Mouse (Mus musculus) activated CD4-positive, CD25-positive, alpha-beta regulatory T cell, adult 4 months (primary cell): ENCODE measurements around the gene Srrm4. TPM values are rescaled to one million over a fixed set of nuclear protein-coding genes. Genes with fewer than 3 reads are reported as not detected.

ENCODE experiments used
- ATAC-seq: one replicate; pipeline ENCODE4 v1.8.0; 2017
- polyA plus RNA-seq, 2 experiments: library from polyadenylated mRNA; unstranded; fragments of 100-300 nt; shearing (Covaris generic); gene quantifications; one replicate each; pipeline ENCODE4 v1.2.1; 2017

Srrm4 gene
- polyA plus RNA-seq, 2 experiments from 2014 or later: not detected

DNA sequence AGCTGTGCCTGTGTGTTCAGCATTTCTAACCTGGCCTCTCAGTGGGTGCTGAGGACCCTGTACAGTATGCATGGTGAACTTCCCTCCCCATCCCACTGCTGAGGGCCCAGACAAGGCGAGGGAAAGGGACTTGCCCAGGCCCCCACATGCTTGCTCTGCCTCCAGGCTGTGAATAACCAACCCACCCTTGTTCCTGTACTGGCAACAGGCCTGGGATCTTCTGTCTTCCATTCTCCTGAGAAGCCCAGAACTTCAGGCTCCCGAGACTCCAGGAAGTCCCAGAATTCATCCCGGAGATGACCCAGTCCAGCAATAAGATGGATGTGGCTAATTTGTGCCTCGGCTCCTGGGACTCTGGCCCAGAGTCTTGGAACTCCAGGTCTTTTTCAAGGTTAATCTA lies 105.5 kb downstream of the Srrm4 start:
- ATAC-seq: no peak

DNA sequence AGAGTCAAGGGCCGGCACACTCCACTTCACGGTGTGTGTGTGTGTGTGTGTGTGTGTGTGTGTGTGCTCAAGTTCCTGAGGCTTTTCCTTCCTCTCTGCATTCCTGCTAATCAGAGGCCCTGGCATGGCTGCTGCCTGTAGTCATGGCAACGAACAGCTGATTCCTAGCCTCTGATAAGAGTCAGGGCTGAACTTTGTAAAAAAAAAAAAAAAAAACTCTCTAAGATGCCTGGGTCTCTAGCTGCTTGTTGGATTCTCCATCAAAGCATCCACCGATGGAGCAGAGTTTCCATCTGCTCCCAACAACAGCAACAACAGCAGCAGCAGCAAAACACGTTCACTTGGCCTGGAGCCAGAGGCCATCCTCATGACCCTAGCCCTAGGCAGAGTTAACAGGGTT lies 106.5 kb downstream of the Srrm4 start:
- ATAC-seq: no peak

DNA sequence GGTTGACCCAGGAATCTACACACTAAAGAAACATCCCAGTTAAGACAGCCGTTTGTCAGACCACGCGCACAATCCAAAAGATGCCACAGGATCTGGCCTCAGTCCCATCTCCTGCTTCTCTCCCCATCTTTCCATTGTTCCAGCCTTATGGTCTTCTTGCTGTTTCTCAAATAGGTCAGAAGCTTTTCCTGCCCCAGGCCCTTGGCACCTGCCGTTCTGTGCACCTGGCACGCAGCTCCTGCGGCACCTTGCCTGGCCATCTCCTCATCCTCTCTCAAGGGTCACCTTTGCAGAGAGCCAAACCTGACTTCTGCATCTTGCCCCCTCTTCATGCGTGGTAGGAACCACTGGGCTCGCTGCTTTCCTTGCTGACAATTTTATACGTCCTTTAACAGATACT lies 107.4 kb downstream of the Srrm4 start:
- ATAC-seq: no peak

DNA sequence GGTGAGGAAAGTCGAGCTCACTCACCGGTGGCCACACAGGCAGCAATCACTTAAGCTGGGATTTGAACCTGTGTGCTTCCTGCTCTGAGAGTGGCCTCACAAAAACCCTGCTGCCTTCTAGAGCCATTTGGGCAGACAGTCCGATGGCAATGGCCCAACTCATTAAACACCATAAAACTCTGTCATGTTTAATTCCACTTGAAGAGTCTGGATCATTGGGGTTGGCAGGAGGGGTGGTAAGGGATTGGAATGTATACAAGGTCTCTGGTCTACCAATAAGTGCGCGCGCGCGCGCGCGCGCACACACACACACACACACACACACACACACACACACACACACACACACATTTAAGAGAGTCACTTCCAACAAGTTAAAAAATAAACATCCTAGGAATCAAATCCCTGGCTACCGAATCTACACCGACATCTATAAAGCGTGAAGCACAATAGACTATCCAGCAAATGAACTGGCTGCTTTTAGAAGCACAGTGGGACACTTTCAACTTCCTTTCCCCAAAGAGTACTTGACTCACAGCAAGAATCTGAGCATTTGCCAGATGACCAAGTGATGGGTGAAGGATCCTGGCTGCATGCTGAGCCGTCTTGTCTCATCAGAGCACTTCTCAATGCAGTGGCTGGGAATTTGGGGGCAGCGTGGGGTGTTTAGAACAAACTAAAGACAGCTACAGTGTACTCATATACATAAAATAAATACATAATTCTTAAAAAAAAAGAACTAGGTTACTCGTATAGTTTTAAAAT lies 112.8 kb downstream of the Srrm4 start:
- no peak for ATAC-seq

DNA sequence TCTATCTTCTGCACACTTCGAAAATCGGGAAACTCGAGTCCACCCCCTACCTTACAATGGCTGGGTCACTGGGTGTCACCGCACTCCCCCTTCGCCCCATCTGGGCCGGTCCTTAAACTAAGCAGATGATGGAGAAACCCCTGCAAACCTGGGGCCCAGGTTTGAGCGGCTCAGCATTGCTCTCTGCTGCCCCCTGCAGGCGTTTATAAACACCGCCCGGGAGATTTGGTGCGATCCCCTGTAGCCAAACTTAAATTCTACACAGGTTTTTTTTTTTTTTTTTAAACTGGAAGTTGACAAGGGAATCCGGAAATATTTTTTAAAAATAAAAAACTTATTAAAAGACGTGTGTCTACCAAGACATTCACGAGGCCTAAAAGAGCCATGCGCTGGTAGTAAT lies 115.6 kb downstream of the Srrm4 start:
- no peak for ATAC-seq

DNA sequence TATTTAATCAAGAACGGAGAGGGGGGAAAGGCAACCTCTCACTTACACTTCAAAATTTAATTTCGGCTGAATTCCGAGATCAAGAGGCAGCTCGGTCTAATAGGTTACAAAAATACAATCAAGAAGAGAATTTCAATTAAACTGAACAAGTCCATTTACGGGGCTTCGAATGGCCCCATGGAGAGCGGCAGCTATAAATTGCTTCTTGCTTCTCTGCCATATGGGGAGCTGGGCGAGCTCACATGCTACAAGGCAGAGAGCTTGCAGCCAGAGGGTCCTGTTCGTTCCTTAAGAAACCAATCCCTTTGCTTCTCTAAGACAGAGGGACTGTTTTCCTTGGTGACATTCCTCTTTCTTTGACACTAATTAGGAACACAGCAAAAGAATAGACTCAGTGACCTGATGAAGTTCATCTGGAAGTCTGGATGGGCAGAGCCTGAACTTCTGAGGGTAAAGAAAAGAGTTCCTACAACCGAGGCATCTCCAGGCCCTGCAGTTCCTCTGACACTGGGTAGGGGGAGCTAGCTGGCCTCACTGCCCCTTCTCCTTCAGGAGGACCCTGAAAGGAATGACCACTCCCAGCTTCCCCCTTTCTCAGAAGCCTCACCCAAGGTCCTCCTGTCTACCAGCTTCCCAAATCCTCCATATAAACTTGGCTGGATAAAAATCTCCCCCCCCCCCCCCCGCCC lies 130.1 kb downstream of the Srrm4 start:
- ATAC-seq: no peak

DNA sequence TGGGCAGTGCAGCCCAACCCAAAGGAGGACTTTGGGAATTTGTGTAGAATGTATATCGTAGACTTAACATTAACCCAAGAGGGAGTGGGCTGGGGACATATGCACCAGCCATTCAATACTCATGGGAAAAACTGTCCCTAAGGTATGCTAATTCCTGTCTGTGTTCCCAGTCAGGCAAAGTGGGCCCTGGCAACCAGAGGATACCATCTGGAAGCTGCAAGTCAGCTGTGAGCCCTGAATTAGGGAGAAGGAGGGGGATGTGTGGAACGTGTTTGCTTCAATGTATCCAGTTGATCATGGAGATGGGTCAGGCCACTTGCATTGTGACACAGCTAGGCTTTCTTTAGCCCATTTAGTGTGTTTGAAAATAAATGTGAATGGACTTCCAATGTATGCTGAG lies 131.6 kb downstream of the Srrm4 start:
- no peak for ATAC-seq

DNA sequence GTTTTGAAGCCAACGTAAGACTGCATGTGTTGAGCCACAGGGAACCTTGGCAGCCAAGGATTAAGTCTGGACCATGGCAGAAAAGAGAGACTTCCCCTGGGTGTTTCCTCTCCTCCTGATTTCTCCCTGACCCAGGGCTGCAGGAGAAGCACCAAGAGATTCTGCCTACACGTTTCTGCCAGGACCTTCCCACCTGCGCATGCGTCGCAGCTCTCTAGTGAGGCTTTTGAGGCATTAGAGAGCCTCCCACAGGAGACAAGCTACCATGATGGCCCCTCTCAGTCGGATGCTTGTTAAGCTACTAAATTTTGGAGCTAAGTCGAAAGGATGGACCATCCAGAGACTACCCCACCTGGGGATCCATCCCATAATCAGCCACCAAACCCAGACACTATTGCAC lies 133.8 kb downstream of the Srrm4 start:
- no peak for ATAC-seq

DNA sequence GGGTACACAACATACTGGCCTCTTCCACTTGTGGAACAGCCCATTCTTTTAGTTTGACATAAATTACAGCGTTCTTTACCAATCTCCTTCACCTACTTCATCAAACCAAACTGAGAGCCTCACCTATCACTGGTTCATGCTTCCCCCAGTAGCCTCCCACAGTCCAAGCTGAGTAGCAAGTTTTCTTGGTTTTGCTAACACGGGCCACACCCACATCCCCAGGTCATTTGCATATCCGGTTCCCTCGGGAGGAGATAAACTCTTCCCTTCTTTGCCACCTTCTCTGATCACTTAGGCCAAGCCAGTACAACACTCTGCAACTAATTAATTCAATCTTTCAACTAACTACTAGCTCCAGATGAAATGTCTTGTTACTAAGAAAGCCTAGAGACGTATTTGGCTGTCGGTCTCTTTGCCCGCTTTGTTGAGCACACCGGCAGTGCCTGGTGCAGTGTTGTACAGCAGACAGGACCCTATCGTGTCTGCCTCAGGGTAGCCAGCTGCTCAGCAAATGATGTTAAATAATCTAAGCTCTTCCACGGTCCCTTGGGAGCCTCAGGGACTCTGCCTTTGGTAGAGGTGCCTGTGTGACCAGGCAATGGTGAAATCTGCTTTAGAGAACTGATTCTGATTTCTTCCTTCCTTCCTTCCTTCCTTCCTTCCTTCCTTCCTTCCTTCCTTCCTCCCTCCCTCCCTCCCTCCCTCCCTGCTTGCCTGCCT lies 134.7 kb downstream of the Srrm4 start:
- ATAC-seq: no peak

DNA sequence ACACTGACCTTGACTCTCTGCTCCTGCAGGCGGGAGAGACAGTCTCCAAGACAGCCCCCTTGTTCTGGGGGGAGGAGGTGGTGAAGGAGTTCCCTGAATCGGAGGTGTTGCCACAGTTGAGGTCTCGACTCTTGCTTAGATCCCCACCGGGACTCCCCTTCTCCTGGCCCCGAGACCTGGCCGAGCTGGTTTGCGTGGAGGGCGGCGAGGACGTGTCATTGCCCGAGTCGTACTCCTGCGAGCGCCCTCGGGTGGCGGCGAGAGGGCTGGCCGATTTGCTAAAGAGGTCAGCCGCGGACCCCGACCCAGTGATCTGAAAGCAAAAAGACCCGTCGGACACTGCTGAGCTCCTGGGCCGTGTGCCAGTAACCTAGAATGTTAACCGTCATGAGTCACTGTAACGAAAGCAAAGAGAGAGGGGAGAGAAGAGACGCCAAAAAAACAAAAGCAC lies 138.2 kb downstream of the Srrm4 start:
- ATAC-seq: no peak

DNA sequence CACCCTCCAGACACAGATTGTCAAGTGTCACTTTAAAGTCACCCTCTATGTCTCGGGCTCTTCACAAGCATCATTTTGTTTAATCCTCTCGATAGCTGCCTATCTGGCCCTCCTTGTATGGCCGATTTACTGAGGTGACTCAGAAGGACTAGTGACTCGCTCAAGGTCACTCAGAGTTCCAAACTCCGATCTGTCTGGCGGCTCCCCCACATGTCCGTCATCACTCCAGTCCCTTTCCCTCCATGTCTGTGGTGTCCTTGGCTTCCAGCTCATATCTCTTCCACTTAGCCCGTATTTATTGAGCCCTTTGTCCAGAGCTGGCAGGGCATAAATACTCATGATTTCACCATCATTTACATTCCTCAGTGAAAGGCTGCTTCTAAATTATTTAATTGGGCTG lies 140.7 kb downstream of the Srrm4 start:
- ATAC-seq: no peak

DNA sequence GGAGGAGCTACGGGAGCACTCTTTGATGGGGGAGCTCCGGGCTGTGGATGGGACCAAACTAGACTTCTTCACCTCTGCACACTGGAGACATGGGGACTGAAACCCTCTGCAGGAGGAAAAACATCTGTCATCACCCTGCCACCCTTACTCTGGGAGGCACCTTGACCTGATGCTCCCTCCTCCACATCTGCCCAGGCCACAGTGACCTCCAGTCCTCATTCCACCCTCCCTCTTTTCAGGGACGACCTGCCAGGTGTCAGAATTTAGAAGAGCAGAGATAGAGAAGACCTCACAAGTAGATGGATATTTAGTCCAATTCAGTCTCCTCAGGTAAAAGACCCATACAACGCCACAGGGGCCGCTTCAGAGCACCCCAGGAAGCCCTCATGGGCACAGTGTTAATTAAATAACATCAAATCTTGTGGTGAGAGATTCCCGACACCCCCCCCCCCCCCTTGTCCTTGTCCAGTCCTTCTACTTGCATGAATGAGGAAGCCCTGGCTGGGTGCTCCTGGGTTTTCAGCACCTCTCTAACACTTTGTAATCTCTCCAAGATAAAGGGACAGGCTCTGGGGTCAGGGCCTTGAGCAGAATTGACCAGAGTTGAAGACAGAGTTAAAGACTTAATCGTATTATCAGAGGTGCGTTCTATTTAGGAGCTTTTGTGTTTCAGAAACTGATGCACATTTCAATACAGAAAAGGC lies 141.9 kb downstream of the Srrm4 start:
- ATAC-seq: no peak

DNA sequence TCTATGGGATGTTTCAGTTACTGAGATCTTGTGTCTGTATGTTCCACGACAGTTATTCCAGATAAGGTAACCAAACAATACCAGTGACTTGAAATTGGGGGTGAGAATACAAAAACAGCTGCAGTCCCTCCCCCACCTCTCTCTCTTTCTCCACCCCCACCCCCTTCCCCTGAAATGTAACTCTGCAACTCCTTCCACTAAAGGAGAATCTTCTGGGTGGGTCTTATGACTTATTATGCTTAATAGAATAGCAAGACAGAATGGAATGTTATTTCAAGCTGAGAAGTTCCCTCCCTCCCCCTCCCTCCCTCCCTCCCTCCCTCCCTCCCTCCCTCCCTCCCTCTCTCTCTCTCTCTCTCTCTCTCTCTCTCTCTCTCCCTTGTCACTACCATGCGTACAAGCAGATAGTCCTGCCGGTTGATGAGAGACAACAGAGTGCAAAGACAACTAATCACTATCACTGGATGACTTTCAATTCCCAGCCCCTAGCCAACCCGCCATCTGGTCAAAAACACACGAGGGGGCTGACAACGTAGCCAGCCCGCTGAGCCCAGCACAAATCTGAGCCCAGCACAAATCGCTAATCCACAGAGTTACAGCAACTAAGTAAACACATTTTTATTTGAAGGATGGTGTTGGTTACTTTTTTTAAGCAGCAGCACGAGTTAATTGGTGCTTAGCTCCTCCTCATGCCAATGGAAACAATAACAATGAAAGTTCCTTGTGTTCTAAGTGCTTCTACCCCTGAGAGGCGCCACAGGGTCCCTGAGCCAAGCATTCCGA lies 143.0 kb downstream of the Srrm4 start:
- no peak for ATAC-seq

DNA sequence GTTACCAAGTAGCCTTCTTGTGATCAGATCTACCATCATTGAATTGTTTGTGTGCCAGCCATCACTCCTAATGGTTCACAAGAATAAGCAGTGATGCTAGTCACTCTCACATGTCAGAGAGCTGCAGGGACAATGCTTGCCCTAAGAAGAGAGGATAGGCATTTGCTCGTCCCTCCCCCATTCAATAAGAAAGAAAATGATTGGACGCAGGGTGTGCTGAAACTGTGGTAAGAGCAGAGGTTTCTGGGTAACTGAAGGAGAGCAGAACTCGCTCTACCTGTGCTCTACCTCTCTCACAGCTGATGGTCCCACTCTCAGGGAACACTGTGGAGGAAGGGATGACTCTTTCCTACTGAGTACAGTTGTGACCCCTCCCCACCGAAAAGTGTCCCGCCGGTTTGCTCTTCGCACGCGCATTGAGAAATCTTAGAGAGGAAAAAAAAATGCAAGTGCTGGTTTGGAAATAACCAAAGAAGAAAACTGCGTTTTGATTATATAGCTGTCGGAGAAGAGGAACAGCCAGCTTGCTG lies 143.7 kb downstream of the Srrm4 start:
- no peak for ATAC-seq

DNA sequence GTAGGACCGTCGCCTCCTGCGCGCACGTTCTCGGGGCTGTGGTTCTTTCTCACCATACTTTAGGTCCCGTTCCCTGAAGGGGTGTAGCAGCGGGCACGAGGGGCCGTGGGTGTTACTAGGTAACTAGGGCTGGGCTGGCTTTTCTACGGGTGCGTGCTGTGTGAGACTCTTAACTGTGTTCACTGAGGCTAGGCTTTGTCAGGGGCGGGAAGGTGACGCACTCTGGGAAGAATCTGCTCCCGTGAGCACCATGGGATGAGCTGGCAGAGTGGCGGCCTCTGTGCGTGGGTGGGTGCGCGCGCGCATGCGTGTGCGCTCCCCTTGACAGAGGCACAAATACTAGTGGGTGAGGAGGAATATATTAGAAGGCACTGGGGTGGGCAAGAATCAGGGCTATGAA lies 145.1 kb downstream of the Srrm4 start:
- ATAC-seq: no peak

DNA sequence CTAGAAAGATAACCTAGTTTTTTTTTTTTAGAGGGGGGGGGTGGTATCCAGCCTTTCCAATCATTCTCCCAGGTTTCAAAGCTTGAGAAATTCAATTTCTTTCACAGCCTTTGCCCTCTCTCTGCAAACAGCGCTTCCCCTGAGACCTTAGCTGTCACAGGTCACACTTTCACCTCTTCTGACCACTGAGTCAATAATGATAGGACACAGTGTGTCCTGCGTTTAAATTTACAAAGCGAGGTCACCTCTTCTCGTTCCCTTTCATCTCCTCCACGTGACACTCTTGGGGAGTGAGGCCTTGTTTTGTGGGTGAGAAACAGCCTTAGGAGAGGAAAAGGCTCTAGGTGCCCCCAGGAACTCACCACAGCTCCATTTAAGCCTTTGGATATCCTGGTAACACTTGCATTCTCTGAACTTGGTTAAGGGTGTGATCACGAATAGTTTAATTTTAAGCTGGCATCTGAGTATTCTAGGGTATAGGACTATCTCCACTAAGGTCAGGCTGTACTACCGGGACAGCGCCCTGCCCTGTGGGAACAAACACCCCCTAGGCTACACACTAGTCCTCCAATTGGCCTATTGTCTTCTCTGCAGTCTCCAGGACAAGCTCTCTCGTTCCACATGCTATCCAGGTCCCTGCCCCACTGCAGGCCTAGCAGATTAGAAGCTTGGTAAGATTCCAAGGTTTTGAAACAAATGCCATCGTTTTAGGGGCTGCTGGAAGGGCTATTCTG lies 145.8 kb downstream of the Srrm4 start:
- no peak for ATAC-seq

DNA sequence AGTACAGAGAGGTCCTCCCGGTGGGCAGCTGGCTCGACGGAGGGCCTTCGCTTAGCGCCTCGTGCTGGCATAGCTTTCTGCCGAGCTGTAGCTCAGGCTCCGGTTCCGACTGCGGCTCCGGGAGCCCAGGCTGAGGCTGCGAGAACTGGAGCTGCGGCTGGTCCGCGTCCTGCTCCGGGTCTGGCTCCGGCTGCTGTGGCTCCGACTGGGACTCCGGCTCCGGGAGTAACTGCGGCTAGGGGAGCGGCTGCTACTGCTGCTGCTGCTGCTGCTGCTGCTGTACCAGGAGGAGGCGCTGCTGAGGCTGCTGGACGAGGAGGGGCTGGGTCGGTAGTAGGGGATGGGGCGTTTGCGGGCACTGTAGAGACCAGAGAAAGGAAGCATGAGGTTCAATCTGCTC lies 147.1 kb downstream of the Srrm4 start:
- no peak for ATAC-seq

DNA sequence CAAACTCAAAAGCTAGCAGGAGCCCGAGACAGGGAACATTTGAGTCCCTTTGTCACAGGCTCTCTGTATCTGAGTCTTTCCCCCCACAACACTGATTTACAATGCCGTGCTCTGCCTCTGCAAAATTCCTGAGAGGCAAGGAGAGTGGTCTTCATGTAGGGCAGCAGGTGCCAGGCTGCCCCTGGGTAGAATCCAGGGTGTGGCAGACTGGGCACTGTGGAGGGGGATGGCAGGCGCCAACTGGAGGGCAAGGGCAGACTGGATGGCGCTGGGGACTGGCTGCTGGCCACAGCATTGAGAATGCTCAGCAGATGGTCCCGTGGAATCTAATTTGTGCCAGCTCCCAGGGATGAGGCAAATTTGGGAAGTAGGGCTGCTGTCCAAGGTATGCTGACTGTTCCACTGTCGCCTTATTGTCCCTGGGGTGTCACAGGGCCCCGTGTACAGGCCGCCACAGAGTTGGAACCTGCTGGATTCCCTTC lies 148.1 kb downstream of the Srrm4 start:
- no peak for ATAC-seq

DNA sequence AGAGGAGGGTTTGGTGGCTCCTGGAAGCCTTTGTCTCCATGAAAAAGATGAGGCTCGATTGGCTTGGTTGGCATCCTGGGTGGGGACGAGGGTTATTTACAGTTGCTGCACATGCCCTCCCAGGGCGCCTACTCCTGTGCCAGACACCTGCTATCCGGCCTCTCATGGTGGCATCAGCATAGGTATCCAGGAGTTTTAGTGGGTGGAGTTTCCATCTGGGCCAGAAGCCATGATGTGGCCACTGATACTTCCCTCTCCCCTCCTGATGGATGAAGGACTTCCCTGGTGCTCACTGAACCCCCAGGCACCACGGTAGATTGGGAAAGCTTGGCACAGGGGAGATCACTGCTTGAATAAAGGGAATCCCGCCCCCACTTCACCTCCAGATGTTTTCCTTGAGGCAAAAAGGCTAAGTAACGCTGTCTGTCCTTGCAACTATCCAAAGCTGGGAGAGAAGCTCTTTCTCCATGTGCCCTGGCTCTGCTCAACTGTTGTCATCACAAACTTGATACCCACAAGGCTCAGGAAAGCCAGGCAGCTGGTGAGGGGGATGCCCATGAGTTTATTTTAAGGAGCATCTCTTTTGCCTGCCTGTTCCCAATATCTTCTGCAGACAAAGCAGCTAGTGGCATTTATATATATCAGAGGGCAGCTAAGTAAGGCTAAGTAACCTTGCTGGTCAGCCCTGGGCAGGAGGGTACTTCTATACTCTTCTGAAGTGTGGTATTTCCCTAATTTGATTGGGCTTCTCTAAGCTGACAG lies 148.7 kb downstream of the Srrm4 start:
- ATAC-seq: no peak

DNA sequence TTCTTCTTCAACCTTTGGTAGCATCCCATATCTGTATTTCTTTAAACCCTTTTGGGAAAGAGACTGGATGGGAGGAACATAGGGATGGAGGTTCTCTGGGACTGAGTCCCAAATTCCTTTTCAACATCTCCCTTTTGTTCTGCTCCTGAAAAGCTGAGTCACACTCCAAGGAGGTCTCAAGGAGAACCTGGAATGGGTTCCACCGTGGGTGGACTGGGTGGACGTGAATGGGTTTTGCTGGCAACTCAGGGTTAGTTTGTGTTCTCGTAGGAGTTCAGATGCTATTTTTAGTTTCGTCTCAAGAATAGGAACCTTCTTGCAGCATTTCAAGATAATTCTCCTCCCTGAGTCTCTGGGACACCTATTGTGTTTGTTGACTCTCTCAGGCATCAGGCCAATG lies 151.4 kb downstream of the Srrm4 start:
- ATAC-seq: no peak
